Mouse (Mus musculus) G1E (cell line): Measurements from ENCODE around the gene Hopx. TPM values are rescaled to one million over a fixed set of nuclear protein-coding genes. Genes with fewer than 3 reads are reported as not detected.

Experiments
- ATAC-seq: 2 replicates; pipeline ENCODE4 v1.8.0; 2016; ENCODE audit warnings: mild to moderate bottlenecking; ENCODE audit not compliant: insufficient number of reproducible peaks, poor library complexity, low FRiP score, severe bottlenecking; ENCODE audit errors: extremely low read depth
- DNase-seq: peaks from one replicate; pipeline ENCODE4 v3.0.0; 2012; ENCODE audit warnings: low spot score
- H3K27me3 ChIP-seq: 2 replicates; pipeline ENCODE4 v1.6.1; 2012; ENCODE audit warnings: mild to moderate bottlenecking, low read length, inconsistent platforms; ENCODE audit not compliant: insufficient read depth
- H3K36me3 ChIP-seq: replicated peaks from 2 replicates; pipeline ENCODE3; 2012; ENCODE audit warnings: mild to moderate bottlenecking, inconsistent platforms
- H3K4me1 ChIP-seq: 2 replicates; pipeline ENCODE4 v1.6.1; 2012; ENCODE audit warnings: low read depth, low read length, inconsistent platforms, mixed read lengths; ENCODE audit not compliant: insufficient read depth
- H3K4me3 ChIP-seq: 2 replicates; pipeline ENCODE4 v1.5.1; 2012; ENCODE audit warnings: low read depth, mild to moderate bottlenecking, inconsistent platforms, low read length, moderate library complexity, mixed read lengths
- H3K9me3 ChIP-seq: replicated peaks from 2 replicates; pipeline ENCODE4 v1.6.1; 2012; ENCODE audit warnings: inconsistent platforms
- CTCF ChIP-seq: IDR thresholded peaks from 2 replicates; pipeline ENCODE4 v1.5.1; 2012; ENCODE audit warnings: low read depth, low read length, inconsistent platforms, mixed read lengths
- GATA1 ChIP-seq: IDR thresholded peaks from 2 replicates; pipeline ENCODE4 v1.6.1; 2012; ENCODE audit warnings: borderline replicate concordance, low read length, inconsistent platforms, mixed read lengths
- GATA2 ChIP-seq: IDR thresholded peaks from 2 replicates; pipeline ENCODE4 v1.6.1; 2012; ENCODE audit warnings: low read depth, low read length, inconsistent platforms, borderline replicate concordance
- POLR2AphosphoS5 ChIP-seq: IDR thresholded peaks from 2 replicates; pipeline ENCODE4 v1.6.1; 2012; ENCODE audit warnings: low read depth, low read length, inconsistent platforms; ENCODE audit not compliant: insufficient replicate concordance
- TAL1 ChIP-seq: conservative IDR thresholded peaks from 2 replicates; pipeline ENCODE4 v1.6.1; 2012; ENCODE audit warnings: low read depth, low read length, inconsistent platforms, mixed read lengths
- polyA plus RNA-seq: library from polyadenylated mRNA; stranded (reverse); fragments of >175 nt; gene quantifications from 2 replicates; pipeline ENCODE4 v1.2.3, GENCODE M21; 2012
- total RNA-seq, 2 experiments: library from RNA; stranded (forward) in 1 of 2; stranded (reverse) in 1 of 2; fragments of 200-1000 nt in 1 of 2; fragments of >200 nt in 1 of 2; fragmentation: Nextera tagmentation in 1 of 2; gene quantifications; 2 replicates each; pipeline ENCODE4 v1.2.3; 2014 to 2017

The Hopx gene
- total and polyA plus RNA-seq, 3 experiments = not detected

- DNase-seq = no peak
- ATAC-seq = no peak
- Histone ChIP-seq H3K4me1 (no peaks in the 10 kb centered on the region), H3K4me3 (no peak overlapping the region), H3K27me3 (no peaks in the 10 kb centered on the region), H3K9me3 (no peaks in the 10 kb centered on the region), H3K36me3 (no peaks in the 10 kb centered on the region)
- TF ChIP-seq GATA1 (no peak), TAL1 (no peak)
Observed at GRCm38 (mm10) chr5:77154812-77155211, 39.9 kb upstream of the Hopx start.

DNA sequence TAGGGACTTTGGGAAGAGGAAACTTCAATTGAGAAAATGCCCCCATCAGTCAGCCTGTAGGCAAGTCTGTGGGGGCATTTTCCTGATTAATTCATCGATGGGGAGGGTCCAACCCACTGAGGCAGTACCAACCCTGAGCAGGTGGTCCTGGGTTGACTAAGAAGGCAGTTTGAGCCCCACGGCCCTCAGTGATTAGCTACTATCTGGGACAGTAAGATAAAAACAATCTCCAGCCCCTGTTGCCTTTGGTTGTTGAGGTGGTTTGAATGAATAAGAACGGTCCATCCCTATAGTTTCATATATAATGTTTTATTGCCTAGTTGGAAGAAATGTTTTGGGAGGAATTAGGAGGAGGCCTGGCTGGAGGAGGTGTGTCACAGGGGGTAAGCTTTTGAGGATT, 36.8 kb upstream of the Hopx start:
- DNase-seq (no peak), ATAC-seq (no peak)
- no peaks in the 10 kb centered on the region for H3K4me1 ChIP-seq
- TF ChIP-seq POLR2AphosphoS5 = no peak
- no peak for TF ChIP-seq GATA2
- no peak for TF ChIP-seq GATA1
- no peak for TF ChIP-seq CTCF
- TF ChIP-seq TAL1 = no peak
- H3K9me3 ChIP-seq = no peaks in the 10 kb centered on the region
- no peaks in the 10 kb centered on the region for H3K27me3 ChIP-seq
- no peak overlapping the region for H3K4me3 ChIP-seq
- H3K36me3 ChIP-seq = no peaks in the 10 kb centered on the region

GRCm38 (mm10) chr5:77151075-77151474, 36.2 kb upstream of the Hopx start:
- no peaks in the 10 kb centered on the region for H3K27me3 ChIP-seq
- H3K4me1 ChIP-seq = no peaks in the 10 kb centered on the region
- DNase-seq (no peak), ATAC-seq (no peak)
- no peak for TF ChIP-seq POLR2AphosphoS5
- TF ChIP-seq CTCF = no peak
- no peak for TF ChIP-seq TAL1
- no peak for TF ChIP-seq GATA1
- no peak for TF ChIP-seq GATA2
- H3K9me3 ChIP-seq = no peaks in the 10 kb centered on the region
- H3K4me3 ChIP-seq = no peak overlapping the region
- no peaks in the 10 kb centered on the region for H3K36me3 ChIP-seq

GRCm38 (mm10) chr5:77148021-77148621, 33.2 kb upstream of the Hopx start:
- Histone ChIP-seq H3K4me3 (no peak overlapping the region), H3K4me1 (no peaks in the 10 kb centered on the region)

GRCm38 (mm10) chr5:77146459-77147170, 31.7 kb upstream of the Hopx start:
- no peak for TF ChIP-seq CTCF
- TF ChIP-seq TAL1 = no peak
- TF ChIP-seq GATA1 = no peak
- TF ChIP-seq POLR2AphosphoS5 = no peak
- no peak for TF ChIP-seq GATA2
- no peak for ATAC-seq
- Histone ChIP-seq H3K9me3 (no peaks in the 10 kb centered on the region), H3K36me3 (no peaks in the 10 kb centered on the region), H3K27me3 (no peaks in the 10 kb centered on the region), H3K4me1 (no peaks in the 10 kb centered on the region), H3K4me3 (no peak overlapping the region)
- DNase-seq = no peak

More at GRCm38 (mm10) chr5:77148021-77148621, 33.2 kb upstream of the Hopx start:
- DNase-seq (no peak), ATAC-seq (no peak)
- Histone ChIP-seq H3K36me3 (no peaks in the 10 kb centered on the region), H3K27me3 (no peaks in the 10 kb centered on the region), H3K9me3 (no peaks in the 10 kb centered on the region)
- no peak for TF ChIP-seq GATA2
- TF ChIP-seq TAL1 = no peak
- no peak for TF ChIP-seq POLR2AphosphoS5
- no peak for TF ChIP-seq CTCF
- TF ChIP-seq GATA1 = no peak

DNA sequence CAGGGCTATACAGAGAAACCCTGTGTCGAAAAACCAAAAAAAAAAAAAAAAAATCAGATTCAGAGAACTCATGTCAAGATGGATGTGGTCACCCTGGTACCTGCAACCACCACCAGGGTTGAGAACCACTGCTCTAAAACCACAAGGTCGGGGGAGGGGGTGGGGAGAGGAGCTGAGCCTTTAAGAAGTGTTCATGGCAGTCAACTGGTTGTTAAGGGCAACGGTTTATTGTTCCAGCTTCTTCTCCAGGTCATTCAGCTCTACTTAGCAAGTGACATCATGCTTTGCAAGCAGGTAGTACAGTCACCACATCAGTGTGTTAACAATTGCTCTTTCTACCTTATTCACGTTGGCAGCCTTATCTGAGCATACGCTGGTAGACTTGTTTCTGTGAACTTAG, 29.7 kb upstream of the Hopx start:
- no peaks in the 10 kb centered on the region for H3K36me3 ChIP-seq
- ATAC-seq = no peak
- H3K4me1 ChIP-seq = peaks cover 6% of the 10 kb centered on the region
- H3K9me3 ChIP-seq = no peaks in the 10 kb centered on the region
- no peak overlapping the region for H3K4me3 ChIP-seq
- DNase-seq = no peak
- TF ChIP-seq GATA2 = no peak
- TF ChIP-seq CTCF = no peak
- no peak for TF ChIP-seq POLR2AphosphoS5
- no peak for TF ChIP-seq TAL1
- TF ChIP-seq GATA1 = no peak
- H3K27me3 ChIP-seq = no peaks in the 10 kb centered on the region
